Mouse (Mus musculus) kidney, adult 2 months (tissue): ENCODE data around the gene Ppm1h.

Experiments used
- CTCF ChIP-seq: fragments of 200-500 bp; conservative IDR thresholded peaks from 2 replicates; pipeline ENCODE4 v1.5.1; 2011; ENCODE audit warnings: low read depth, mild to moderate bottlenecking, control low read depth, low read length, moderate library complexity, mixed read lengths; ENCODE audit not compliant: insufficient read depth, insufficient read length
- POLR2A ChIP-seq: fragments of 200-500 bp; IDR thresholded peaks from one replicate; pipeline ENCODE4 v1.6.1; 2011; ENCODE audit warnings: low read depth, low read length, control low read depth

GRCm38 (mm10) chr10:122826696-122827331 lies 148.3 kb downstream of the Ppm1h start:
- TF ChIP-seq CTCF (no peak), POLR2A (no peak)
